ENCODE assay signal across 11 mouse cellular contexts in the genomic region with DNA sequence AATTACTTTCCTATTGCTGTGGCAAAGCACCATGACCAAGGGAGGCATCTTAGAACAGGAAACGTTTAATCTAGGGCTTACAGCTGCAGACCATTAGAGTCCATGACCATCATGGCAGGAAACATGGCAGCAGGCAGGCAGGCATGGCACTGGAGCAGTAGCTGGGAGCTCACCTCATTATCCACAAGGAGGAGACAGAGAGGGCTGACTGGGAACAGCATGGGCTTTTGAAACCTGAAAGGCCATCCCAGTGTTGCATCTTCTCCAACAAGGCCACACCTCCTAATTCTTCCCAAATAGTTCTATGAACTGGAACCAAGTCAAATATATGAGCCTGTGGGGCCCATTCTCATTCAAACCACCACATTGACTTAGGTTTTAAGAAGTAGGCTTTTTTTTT.
"Had no signal": no experiment of that assay in that cellular context is flagged by ENCODE, and none has a peak within 500 bp of the region (broad histone marks: within the 10 kb centered on the region; RNA-seq: fewer than 3 reads in every experiment).

No protein-coding gene starts in this region.

- DNase-seq: kidney, postnatal 25 days; midbrain, embryonic 14.5 days; right cerebral cortex, adult 18-20 months; right cerebral cortex, postnatal 25 days; thymus, postnatal 4 days had no signal

- H3K27ac ChIP-seq: left cerebral cortex, adult 2 months; limb, embryonic 15.5 days; lung, embryonic 15.5 days; midbrain, embryonic 10.5 days; neural tube, embryonic 15.5 days had no signal

- H3K27me3 ChIP-seq: limb, embryonic 15.5 days; lung, embryonic 15.5 days; neural tube, embryonic 15.5 days had no signal

- H3K4me1 ChIP-seq: limb, embryonic 15.5 days; lung, embryonic 15.5 days; midbrain, embryonic 10.5 days; neural tube, embryonic 15.5 days had no signal

- H3K9ac ChIP-seq: limb, embryonic 15.5 days; lung, embryonic 15.5 days; neural tube, embryonic 15.5 days had no signal

- H3K9me3 ChIP-seq: limb, embryonic 15.5 days; lung, embryonic 15.5 days had no signal

- H3K4me3 ChIP-seq: left cerebral cortex, adult 2 months; limb, embryonic 15.5 days; lung, embryonic 15.5 days; midbrain, embryonic 10.5 days; myocyte; neural tube, embryonic 15.5 days had no signal

- H3K4me2 ChIP-seq: limb, embryonic 15.5 days; lung, embryonic 15.5 days; neural tube, embryonic 15.5 days had no signal
